Mouse (Mus musculus): ENCODE measurements around the gene 1700008O03Rik.

1700008O03Rik gene

GRCm38 (mm10) chr7:44375793-44376192, 9.8 kb downstream of the 1700008O03Rik start:
- DNase-seq (ENCODE audit: low spot score in 2 of 2) = no peak

- DNase-seq (ENCODE audit: low spot score in 2 of 2) = no peak
Measured at GRCm38 (mm10) chr7:44375207-44375606, 10.4 kb downstream of the 1700008O03Rik start.

- no peak for DNase-seq (ENCODE audit: low spot score in 2 of 2)
Measured at GRCm38 (mm10) chr7:44374756-44375155, 10.9 kb downstream of the 1700008O03Rik start.

GRCm38 (mm10) chr7:44373889-44374652, 11.5 kb downstream of the 1700008O03Rik start:
- peak; percentile 92 to 95 for DNase-seq (ENCODE audit: low spot score in 2 of 2)

GRCm38 (mm10) chr7:44373460-44373859, 12.2 kb downstream of the 1700008O03Rik start:
- DNase-seq (ENCODE audit: low spot score in 2 of 2) = no peak

- DNase-seq (ENCODE audit: low spot score in 2 of 2) = no peak
Measured at GRCm38 (mm10) chr7:44372678-44373077, 12.9 kb downstream of the 1700008O03Rik start.

- DNase-seq (ENCODE audit: low spot score in 2 of 2) = peak in 1 of 2 experiments; percentile 46
Measured at GRCm38 (mm10) chr7:44360792-44361301, 24.8 kb downstream of the 1700008O03Rik start.

GRCm38 (mm10) chr7:44359908-44360672, 25.5 kb downstream of the 1700008O03Rik start:
- DNase-seq (ENCODE audit: low spot score in 2 of 2) = peak; percentile 92 to 96

GRCm38 (mm10) chr7:44358886-44359654, 26.6 kb downstream of the 1700008O03Rik start:
- DNase-seq (ENCODE audit: low spot score in 2 of 2) = peak in 1 of 2 experiments; percentile 23

- DNase-seq (ENCODE audit: low spot score in 2 of 2) = peak in 1 of 2 experiments; percentile 40
Measured at GRCm38 (mm10) chr7:44358012-44358411, 27.6 kb downstream of the 1700008O03Rik start.

- peak in 1 of 2 experiments; percentile 4 for DNase-seq (ENCODE audit: low spot score in 2 of 2)
Measured at GRCm38 (mm10) chr7:44357531-44357930, 28.1 kb downstream of the 1700008O03Rik start.

- DNase-seq (ENCODE audit: low spot score in 2 of 2) = peak in 1 of 2 experiments; percentile 23
Measured at GRCm38 (mm10) chr7:44356590-44357481, 28.8 kb downstream of the 1700008O03Rik start.

- peak in 1 of 2 experiments; percentile 36 for DNase-seq (ENCODE audit: low spot score in 2 of 2)
Measured at GRCm38 (mm10) chr7:44355411-44355810, 30.2 kb downstream of the 1700008O03Rik start.

- no peak for DNase-seq (ENCODE audit: low spot score in 2 of 2)
Measured at GRCm38 (mm10) chr7:44353601-44354340, 31.8 kb downstream of the 1700008O03Rik start.

GRCm38 (mm10) chr7:44352750-44353600, 32.6 kb downstream of the 1700008O03Rik start:
- no peak for DNase-seq (ENCODE audit: low spot score in 2 of 2)

GRCm38 (mm10) chr7:44351881-44352749, 33.5 kb downstream of the 1700008O03Rik start:
- DNase-seq (ENCODE audit: low spot score in 2 of 2) = no peak

- DNase-seq (ENCODE audit: low spot score in 2 of 2) = peak in 1 of 2 experiments; percentile 93
Measured at GRCm38 (mm10) chr7:44350957-44351711, 34.5 kb downstream of the 1700008O03Rik start.
